Mouse (Mus musculus): Measurements from ENCODE around the gene Hist2h2be. TPM values are rescaled to one million over a fixed set of nuclear protein-coding genes. Genes with fewer than 3 reads are reported as not detected.

Hist2h2be gene
- total and polyA plus RNA-seq, 3 experiments = 2.3 to 3.8 (median 2.9) TPM

DNA sequence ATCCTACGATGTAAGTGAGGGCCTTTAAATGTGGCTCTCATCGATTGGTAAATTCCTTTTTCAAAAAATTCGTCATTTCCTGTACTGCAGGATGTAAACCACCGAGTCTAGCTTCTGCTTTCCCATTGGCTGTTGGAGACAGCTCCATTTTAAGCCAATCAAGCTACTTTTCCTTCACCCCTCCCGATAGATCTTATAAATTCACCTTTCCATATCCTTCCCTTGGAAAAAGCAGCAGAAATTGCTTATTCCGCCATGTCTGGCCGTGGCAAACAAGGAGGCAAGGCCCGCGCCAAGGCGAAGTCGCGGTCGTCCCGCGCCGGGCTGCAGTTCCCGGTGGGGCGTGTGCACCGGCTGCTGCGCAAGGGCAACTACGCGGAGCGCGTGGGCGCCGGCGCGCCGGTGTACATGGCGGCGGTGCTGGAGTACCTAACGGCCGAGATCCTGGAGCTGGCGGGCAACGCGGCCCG, 1.2 kb upstream of the Hist2h2be start, which contains the start of the genes Bola1 and Hist2h2ab:
Bola1 (minus strand) TSS at position 49 of the 470 bp plus-strand sequence.
Hist2h2ab (plus strand) TSS at position 205 of the 470 bp plus-strand sequence.
- peaks cover 16% of the 10 kb centered on the region for H3K79me2 ChIP-seq (replicated peaks; ENCODE audit: control insufficient read depth, extremely low read depth, insufficient read depth, poor library complexity, severe bottlenecking)
- DNase-seq (ENCODE audit: extremely low read depth) = peak; percentile 88
- H3K4me2 ChIP-seq (ENCODE audit: insufficient read depth, low read depth, poor library complexity, severe bottlenecking) = peak within 1 kb of the TSS; percentile 86
- no peaks in the 10 kb centered on the region for H3K36me3 ChIP-seq (replicated peaks in 1 of 2; ENCODE audit: control insufficient read depth in 1 of 2, insufficient read depth in 1 of 2, low read length in 1 of 2)
- dilution Hi-C loops (cut with MboI; ENCODE audit: extremely low pct_ligation_motif_present, extremely low pct_unique_long_range_greater_than_20kb, low sequenced_read_pairs) (no loop called here), in situ Hi-C loops (cut with MboI; ENCODE audit: low pct_ligation_motif_present, low pct_unique_long_range_greater_than_20kb, low sequenced_read_pairs) (loop anchor here (10.0 kb wide), 2 partner anchors 255 to 565 kb away; partner anchors contain the start of gene Mcl1)
- peak within 1 kb of the TSS; percentile 99 for H3K9ac ChIP-seq (ENCODE audit: insufficient read depth, low read depth)
- no peaks in the 10 kb centered on the region for H3K27me3 ChIP-seq (replicated peaks)
- H3K27ac ChIP-seq (ENCODE audit: insufficient read depth, low read depth) = peak within 1 kb of the TSS; percentile 99
- no peak for TF ChIP-seq ZKSCAN1 (IDR thresholded peaks at IDR 0.05; ENCODE audit: borderline replicate concordance, low read depth, low read length)
- peak; percentile 31; the same call in 1 of the 2 replicates for TF ChIP-seq BHLHE40 (IDR thresholded peaks at IDR 0.05; ENCODE audit: low read depth, low read length)
- TF ChIP-seq ELF1 (IDR thresholded peaks at IDR 0.05; ENCODE audit: low read depth, low read length) = peak; percentile 29; the same call in 1 of the 2 replicates
- 0 out of 2 replicates have a peak, but pooled peaks have one; percentile 54 for TF ChIP-seq E2F4 (IDR thresholded peaks at IDR 0.05; ENCODE audit: insufficient replicate concordance, low read depth, low read length)
- peak; percentile 42; the same call in 1 of the 2 replicates for TF ChIP-seq CHD1 (IDR thresholded peaks at IDR 0.05; ENCODE audit: low read depth, low read length)
- peak; percentile 63; the same call in 1 of the 2 replicates for TF ChIP-seq TCF12 (IDR thresholded peaks at IDR 0.05; ENCODE audit: low read depth, low read length)
- TF ChIP-seq POLR2A (IDR thresholded peaks at IDR 0.05; ENCODE audit: low read depth, low read length) = peak; percentile 89
- no peak for TF ChIP-seq ZNF384 (IDR thresholded peaks at IDR 0.05; ENCODE audit: low read depth, low read length)
- TF ChIP-seq TBP (conservative IDR thresholded peaks at IDR 0.05; ENCODE audit: low read depth, low read length) = peak; percentile 95
- no peak for TF ChIP-seq USF1 (IDR thresholded peaks at IDR 0.05; ENCODE audit: low read depth, low read length)
- TF ChIP-seq MAZ (IDR thresholded peaks at IDR 0.05; ENCODE audit: low read depth, low read length) = peak; percentile 88
- 0 out of 2 replicates have a peak, but pooled peaks have one; percentile 18 for TF ChIP-seq MEF2A (IDR thresholded peaks at IDR 0.05; ENCODE audit: borderline replicate concordance, low read depth, low read length)
- TF ChIP-seq KAT2A (IDR thresholded peaks at IDR 0.05; ENCODE audit: insufficient replicate concordance, low read length) = 0 out of 2 replicates have a peak, but pooled peaks have one; percentile 59
- no peak for TF ChIP-seq JUN (IDR thresholded peaks at IDR 0.05; ENCODE audit: insufficient read depth, low read depth, low read length)
- TF ChIP-seq ZC3H11A (IDR thresholded peaks at IDR 0.05; ENCODE audit: low read depth, low read length) = no peak
- no peak for TF ChIP-seq CTCF (conservative IDR thresholded peaks at IDR 0.05 in 1 of 2, IDR thresholded peaks at IDR 0.05 in 1 of 2; ENCODE audit: low read depth in 2 of 2, low read length in 2 of 2)
- peak; percentile 88; the same call in 1 of the 2 replicates for TF ChIP-seq RCOR1 (conservative IDR thresholded peaks at IDR 0.05; ENCODE audit: low read depth, low read length)
- TF ChIP-seq MXI1 (IDR thresholded peaks at IDR 0.05; ENCODE audit: low read depth, low read length) = peak; percentile 85
- no peak for TF ChIP-seq GABPA (IDR thresholded peaks at IDR 0.05; ENCODE audit: insufficient replicate concordance, low read depth, low read length)
- no peak for TF ChIP-seq RAD21 (IDR thresholded peaks at IDR 0.05; ENCODE audit: low read depth, low read length)
- peak; percentile 64; the same call in 1 of the 2 replicates for TF ChIP-seq SIN3A (IDR thresholded peaks at IDR 0.05; ENCODE audit: low read length)
- peak; percentile 75 for TF ChIP-seq NRF1 (IDR thresholded peaks at IDR 0.05; ENCODE audit: low read depth, low read length)
- peak; percentile 95; the same call in 1 of the 2 replicates for TF ChIP-seq ZMIZ1 (IDR thresholded peaks at IDR 0.05; ENCODE audit: low read depth, low read length)
- TF ChIP-seq UBTF (IDR thresholded peaks at IDR 0.05; ENCODE audit: low read depth, low read length) = no peak
- TF ChIP-seq CHD2 (IDR thresholded peaks at IDR 0.05; ENCODE audit: low read length) = peak; percentile 10; the same call in 1 of the 2 replicates
- TF ChIP-seq HCFC1 (IDR thresholded peaks at IDR 0.05; ENCODE audit: low read depth, low read length) = peak; percentile 68
- TF ChIP-seq JUND (conservative IDR thresholded peaks at IDR 0.05; ENCODE audit: low read depth, low read length) = 0 out of 2 replicates have a peak, but pooled peaks have one; percentile 7
- TF ChIP-seq USF2 (conservative IDR thresholded peaks at IDR 0.05; ENCODE audit: low read depth, low read length) = no peak
- TF ChIP-seq MAFK (IDR thresholded peaks at IDR 0.05; ENCODE audit: insufficient replicate concordance, low read length) = 0 out of 2 replicates have a peak, but pooled peaks have one; percentile 37
- TF ChIP-seq PAX5 (IDR thresholded peaks at IDR 0.05; ENCODE audit: low read length) = no peak
- TF ChIP-seq IRF4 (IDR thresholded peaks at IDR 0.05; ENCODE audit: low read depth, low read length) = peak; percentile 41; the same call in 1 of the 2 replicates
- TF ChIP-seq ETS1 (conservative IDR thresholded peaks at IDR 0.05; ENCODE audit: low read depth, low read length) = peak; percentile 9; the same call in 1 of the 2 replicates
- TF ChIP-seq POLR2AphosphoS2 (IDR thresholded peaks at IDR 0.05; ENCODE audit: low read depth, low read length) = no peak; the same call in 1 of the 2 replicates
- TF ChIP-seq MYC (IDR thresholded peaks at IDR 0.05; ENCODE audit: low read depth, low read length) = peak; percentile 65
- peak; percentile 83 for TF ChIP-seq NELFE (IDR thresholded peaks at IDR 0.05; ENCODE audit: low read depth, low read length)
- peak; percentile 41; the same call in 1 of the 2 replicates for TF ChIP-seq EP300 (IDR thresholded peaks at IDR 0.05; ENCODE audit: low read length)
- TF ChIP-seq MAX (IDR thresholded peaks at IDR 0.05; ENCODE audit: low read length) = peak; percentile 77
- H3K4me1 ChIP-seq (ENCODE audit: control insufficient read depth in 1 of 2, insufficient read depth in 2 of 2) = peaks cover 2 to 32% of the 10 kb centered on the region in 2 experiments; a peak in 3 of 4 replicates
- peak within 1 kb of the TSS; percentile 62 to 75 (median 73) for H3K4me3 ChIP-seq (replicated peaks in 1 of 3; ENCODE audit: low read depth in 2 of 3, low read length in 2 of 3, poor library complexity in 1 of 3)
- H3K9me3 ChIP-seq (replicated peaks; ENCODE audit: low read length) = no peaks in the 10 kb centered on the region
